Mouse (Mus musculus) kidney, embryonic 15.5 days (tissue): ENCODE measurements around the gene Nmnat1. TPM values are rescaled to one million over a fixed set of nuclear protein-coding genes. Genes with fewer than 3 reads are reported as not detected.

Source experiments
- ATAC-seq: fragments of 200-750 bp; cut with Nextera tagmentation; replicated peaks from 2 replicates; pipeline ENCODE4 v1.8.0; 2017; ENCODE audit warnings: moderate TSS enrichment; ENCODE audit not compliant: low FRiP score
- H3K27ac ChIP-seq: fragments of 300-500 bp; sonication (generic); 2 replicates; pipeline ENCODE4 v1.5.1; 2015; ENCODE audit warnings: mild to moderate bottlenecking, inconsistent platforms
- H3K27me3 ChIP-seq: fragments of 300-500 bp; sonication (generic); 2 replicates; pipeline ENCODE4 v1.6.1; 2015; ENCODE audit warnings: inconsistent platforms
- H3K36me3 ChIP-seq: fragments of 300-500 bp; sonication (generic); 2 replicates; pipeline ENCODE4 v1.6.1; 2015; ENCODE audit warnings: inconsistent platforms
- H3K4me1 ChIP-seq: fragments of 300-500 bp; sonication (generic); 2 replicates; pipeline ENCODE4 v1.6.1; 2015; ENCODE audit warnings: inconsistent platforms
- H3K4me2 ChIP-seq: fragments of 300-500 bp; sonication (generic); 2 replicates; pipeline ENCODE4 v1.6.1; 2015; ENCODE audit warnings: moderate library complexity, mild to moderate bottlenecking, inconsistent platforms
- H3K4me3 ChIP-seq: fragments of 300-500 bp; sonication (generic); replicated peaks from 2 replicates; pipeline ENCODE4 v1.5.1; 2015; ENCODE audit warnings: mild to moderate bottlenecking, inconsistent platforms
- H3K9ac ChIP-seq: fragments of 300-500 bp; sonication (generic); 2 replicates; pipeline ENCODE4 v1.6.1; 2015; ENCODE audit warnings: mild to moderate bottlenecking, inconsistent platforms
- H3K9me3 ChIP-seq: fragments of 300-500 bp; sonication (generic); replicated peaks from 2 replicates; pipeline ENCODE4 v1.6.1; 2016; ENCODE audit warnings: inconsistent platforms
- WGBS: fragments of 180-500 bp; shearing (Covaris S2); methylation state at CpG from one replicate; pipeline ENCODE4 v1.1.7; 2015; ENCODE audit warnings: mixed read lengths; 5-methylcytosine and 5-hydroxymethylcytosine counted together
- polyA plus RNA-seq: library from polyadenylated mRNA; unstranded; fragments of >200 nt; fragmentation: Nextera tagmentation; extraction: Ambion mirVana; gene quantifications from 2 replicates; pipeline ENCODE4 v1.2.1, GENCODE M21; 2015

Gene Nmnat1
- polyA plus RNA-seq, 1 experiment from 2014 or later = 13.7 TPM

- WGBS = 77% methylated on average over 7 of the region's 7 CpGs
- Histone ChIP-seq H3K4me3 (no peak overlapping the region), H3K9ac (no peak overlapping the region), H3K4me1 (no peaks in the 10 kb centered on the region), H3K4me2 (no peak overlapping the region), H3K27ac (no peak overlapping the region), H3K27me3 (no peaks in the 10 kb centered on the region), H3K9me3 (no peaks in the 10 kb centered on the region), H3K36me3 (no peaks in the 10 kb centered on the region)
- no peak for ATAC-seq
Observed at GRCm38 (mm10) chr4:149512072-149512471, 27.1 kb upstream of the Nmnat1 start.

- WGBS = 43% methylated on average over 6 of the region's 6 CpGs
- H3K27ac ChIP-seq = no peak overlapping the region
- no peaks in the 10 kb centered on the region for H3K4me1 ChIP-seq
- no peak overlapping the region for H3K9ac ChIP-seq
- no peaks in the 10 kb centered on the region for H3K27me3 ChIP-seq
- H3K36me3 ChIP-seq = no peaks in the 10 kb centered on the region
- no peak overlapping the region for H3K4me2 ChIP-seq
- H3K9me3 ChIP-seq = no peaks in the 10 kb centered on the region
- no peak overlapping the region for H3K4me3 ChIP-seq
- ATAC-seq = no peak
Observed at GRCm38 (mm10) chr4:149511221-149511646, 26.2 kb upstream of the Nmnat1 start.

GRCm38 (mm10) chr4:149506904-149507303 lies 21.9 kb upstream of the Nmnat1 start:
- no peak for ATAC-seq
- Histone ChIP-seq H3K9me3 (no peaks in the 10 kb centered on the region), H3K9ac (no peak overlapping the region), H3K27ac (no peak overlapping the region), H3K4me2 (no peak overlapping the region), H3K4me3 (no peak overlapping the region), H3K27me3 (no peaks in the 10 kb centered on the region), H3K4me1 (no peaks in the 10 kb centered on the region), H3K36me3 (peaks cover 13% of the 10 kb centered on the region)
- 80% methylated on average over 3 of the region's 3 CpGs for WGBS

DNA sequence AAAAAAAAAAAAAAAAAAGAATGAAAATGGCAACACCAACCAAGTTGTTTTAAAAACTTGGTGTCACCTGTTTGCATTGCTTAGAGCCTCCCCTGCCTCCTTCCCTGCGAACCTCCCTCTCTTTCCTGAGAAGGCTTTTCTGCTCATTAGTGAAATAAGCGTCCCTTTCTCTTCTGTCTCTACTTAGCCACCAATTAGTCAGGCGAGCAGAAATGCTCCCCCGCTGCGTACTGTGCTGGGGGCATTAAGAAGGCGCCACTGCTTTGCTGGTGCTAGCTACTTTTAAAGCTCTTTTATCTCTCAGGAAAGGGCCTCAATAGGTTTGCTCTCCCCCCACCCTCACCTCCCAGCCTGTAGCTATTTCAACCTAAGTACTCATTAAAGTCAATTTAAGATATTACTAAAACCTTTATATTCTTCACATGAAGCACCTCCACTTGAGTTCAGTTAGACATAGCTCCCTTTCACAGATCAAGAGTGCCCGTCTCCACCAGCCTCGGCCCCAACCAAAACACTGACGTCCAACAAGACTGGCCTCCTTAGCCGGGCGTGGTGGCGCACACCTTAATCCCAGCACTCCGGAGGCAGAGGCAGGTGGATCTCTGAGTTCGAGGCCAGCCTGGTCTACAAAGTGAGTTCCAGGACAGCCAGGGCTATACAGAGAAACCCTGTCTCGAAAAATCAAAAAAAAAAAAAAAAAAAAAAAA lies 20.4 kb upstream of the Nmnat1 start:
- H3K4me2 ChIP-seq = no peak overlapping the region
- H3K4me1 ChIP-seq = no peaks in the 10 kb centered on the region
- peaks cover 23% of the 10 kb centered on the region for H3K36me3 ChIP-seq
- H3K9ac ChIP-seq = no peak overlapping the region
- H3K27ac ChIP-seq = no peak overlapping the region
- no peak overlapping the region for H3K4me3 ChIP-seq
- ATAC-seq = no peak
- H3K27me3 ChIP-seq = no peaks in the 10 kb centered on the region
- WGBS = 70% methylated on average over 15 of the region's 15 CpGs
- H3K9me3 ChIP-seq = no peaks in the 10 kb centered on the region

DNA sequence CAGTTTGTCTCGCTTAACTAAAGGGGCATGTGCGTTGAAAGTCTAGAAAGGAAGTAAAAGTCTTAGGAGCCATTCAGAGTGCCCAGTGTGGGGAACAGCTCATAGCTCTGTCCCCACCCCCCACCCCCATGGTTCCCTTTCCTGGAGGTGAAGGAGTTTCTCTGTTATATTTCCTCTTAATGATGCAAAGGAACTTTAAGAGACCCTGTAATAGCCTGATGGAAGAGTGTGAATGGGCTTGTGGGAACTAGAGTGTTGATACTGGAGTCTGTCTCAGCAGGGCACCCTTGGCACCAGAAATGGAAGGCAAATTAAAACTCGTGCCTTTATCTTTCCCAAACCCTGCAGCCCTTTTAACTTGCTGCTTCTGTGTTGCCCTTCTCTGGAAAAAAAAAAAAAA lies 19.9 kb upstream of the Nmnat1 start:
- H3K27ac ChIP-seq = no peak overlapping the region
- no peaks in the 10 kb centered on the region for H3K9me3 ChIP-seq
- WGBS = 39% methylated on average over 3 of the region's 3 CpGs
- no peak overlapping the region for H3K4me3 ChIP-seq
- no peak for ATAC-seq
- H3K36me3 ChIP-seq = peaks cover 29% of the 10 kb centered on the region
- no peaks in the 10 kb centered on the region for H3K4me1 ChIP-seq
- no peaks in the 10 kb centered on the region for H3K27me3 ChIP-seq
- no peak overlapping the region for H3K9ac ChIP-seq
- H3K4me2 ChIP-seq = no peak overlapping the region

DNA sequence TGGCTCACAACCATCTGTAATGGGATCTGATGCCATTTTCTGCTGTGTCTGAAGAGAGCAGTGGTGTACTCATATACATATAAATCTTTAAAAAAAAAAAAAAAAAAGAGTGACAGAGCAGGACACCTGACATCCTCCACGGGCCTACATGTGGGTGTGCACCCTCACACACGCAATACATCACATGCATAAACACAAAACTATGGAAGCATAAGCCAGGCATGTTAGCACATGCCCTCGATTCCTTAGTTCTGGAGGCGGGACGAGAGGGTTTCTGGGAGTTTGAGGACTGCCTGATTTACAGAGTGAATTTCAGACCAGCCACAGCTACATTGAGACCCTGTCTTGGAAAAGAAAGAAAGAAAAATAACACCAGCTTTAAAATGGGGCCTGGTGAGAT lies 19.4 kb upstream of the Nmnat1 start:
- H3K4me3 ChIP-seq = no peak overlapping the region
- no peaks in the 10 kb centered on the region for H3K27me3 ChIP-seq
- H3K27ac ChIP-seq = no peak overlapping the region
- no peaks in the 10 kb centered on the region for H3K9me3 ChIP-seq
- peaks cover 32% of the 10 kb centered on the region for H3K36me3 ChIP-seq
- no peak overlapping the region for H3K9ac ChIP-seq
- no peak for ATAC-seq
- H3K4me2 ChIP-seq = no peak overlapping the region
- 79% methylated on average over 5 of the region's 5 CpGs for WGBS
- no peaks in the 10 kb centered on the region for H3K4me1 ChIP-seq

- Histone ChIP-seq H3K27me3 (no peaks in the 10 kb centered on the region), H3K4me2 (no peak overlapping the region), H3K9ac (no peak overlapping the region), H3K4me3 (no peak overlapping the region), H3K27ac (no peak overlapping the region), H3K4me1 (no peaks in the 10 kb centered on the region), H3K36me3 (peaks cover 71% of the 10 kb centered on the region), H3K9me3 (no peaks in the 10 kb centered on the region)
- WGBS = 80% methylated on average over 5 of the region's 5 CpGs
- no peak for ATAC-seq
Observed at GRCm38 (mm10) chr4:149499790-149500189, 14.8 kb upstream of the Nmnat1 start.

GRCm38 (mm10) chr4:149498901-149499300 lies 13.9 kb upstream of the Nmnat1 start:
- Histone ChIP-seq H3K27ac (no peak overlapping the region), H3K27me3 (no peaks in the 10 kb centered on the region), H3K9ac (no peak overlapping the region), H3K36me3 (peaks cover 80% of the 10 kb centered on the region), H3K4me3 (no peak overlapping the region), H3K4me1 (no peaks in the 10 kb centered on the region), H3K9me3 (no peaks in the 10 kb centered on the region), H3K4me2 (no peak overlapping the region)
- 94% methylated on average over 8 of the region's 8 CpGs for WGBS
- no peak for ATAC-seq

- Histone ChIP-seq H3K27ac (no peak overlapping the region), H3K9me3 (no peaks in the 10 kb centered on the region), H3K4me1 (no peaks in the 10 kb centered on the region), H3K36me3 (peaks cover 85% of the 10 kb centered on the region), H3K9ac (no peak overlapping the region), H3K4me3 (no peak overlapping the region), H3K4me2 (no peak overlapping the region), H3K27me3 (no peaks in the 10 kb centered on the region)
- no peak for ATAC-seq
- 73% methylated on average over 2 of the region's 2 CpGs for WGBS
Observed at GRCm38 (mm10) chr4:149496612-149497011, 11.6 kb upstream of the Nmnat1 start.

DNA sequence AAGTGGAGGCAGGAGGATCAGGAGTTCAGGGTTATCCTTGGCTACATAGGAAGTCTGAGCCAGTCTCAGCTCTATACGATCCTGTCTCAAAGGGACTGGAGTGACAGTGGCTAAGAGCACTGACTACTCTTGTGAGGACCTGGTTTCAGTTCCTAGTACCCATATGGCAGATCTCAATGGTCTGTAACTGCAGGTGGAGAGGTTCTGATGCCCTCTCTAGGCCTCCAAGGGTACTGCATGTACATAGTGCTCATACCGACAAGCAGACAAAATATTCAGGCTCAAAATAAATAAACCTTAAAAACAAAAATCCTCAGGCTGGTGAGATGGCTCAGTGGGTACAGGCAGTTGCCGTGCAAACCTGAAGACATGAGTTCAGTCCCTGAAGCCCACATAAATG lies 6.1 kb upstream of the Nmnat1 start:
- Histone ChIP-seq H3K9ac (no peak overlapping the region), H3K9me3 (no peaks in the 10 kb centered on the region), H3K4me3 (no peak overlapping the region), H3K27ac (no peak overlapping the region), H3K27me3 (no peaks in the 10 kb centered on the region), H3K4me2 (no peak overlapping the region), H3K36me3 (peaks cover 89% of the 10 kb centered on the region), H3K4me1 (peaks cover 7% of the 10 kb centered on the region; the same call in 1 of the 2 replicates)
- ATAC-seq = no peak
- WGBS = 94% methylated on average over 3 of the region's 3 CpGs

DNA sequence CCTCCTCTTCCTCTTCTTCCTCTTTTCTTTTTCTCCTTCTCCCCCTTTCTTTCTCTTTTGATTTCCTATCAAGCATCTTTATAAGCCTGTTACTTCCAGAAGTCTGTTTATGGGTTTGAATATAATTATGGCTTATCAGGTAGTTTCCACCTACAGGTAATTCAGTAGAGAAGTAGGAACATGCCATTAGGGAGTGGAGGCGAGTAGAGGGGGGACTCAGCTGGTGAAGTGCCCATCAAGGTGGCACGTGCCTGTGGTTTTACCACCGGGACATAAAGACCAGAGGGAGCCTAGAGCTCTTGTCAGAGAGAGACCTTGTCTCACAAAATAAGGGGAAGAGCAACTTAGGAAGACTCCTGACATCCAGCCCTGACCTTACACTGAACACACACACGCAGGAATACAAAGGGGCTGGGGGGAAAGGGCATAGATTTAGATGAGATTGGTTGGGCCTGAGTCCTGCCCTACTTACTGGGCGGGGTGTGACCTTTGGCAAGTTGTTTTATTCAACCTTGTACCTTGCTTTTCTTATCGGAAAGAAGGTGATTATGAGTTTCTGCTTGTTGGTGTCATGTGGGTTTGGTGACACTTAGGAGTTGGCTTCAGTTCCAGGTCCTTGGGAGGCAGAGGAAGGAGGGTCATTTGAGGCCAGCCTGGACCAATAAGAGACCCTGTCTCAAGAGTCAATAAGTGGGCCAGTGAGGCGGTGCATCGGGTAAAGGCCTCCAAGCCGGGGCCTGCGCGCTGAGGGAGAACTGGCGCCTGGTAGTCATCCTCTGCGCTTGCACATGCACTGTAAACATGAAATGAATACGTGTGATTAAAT lies 4.6 kb upstream of the Nmnat1 start:
- Histone ChIP-seq H3K4me2 (no peak overlapping the region), H3K27ac (no peak overlapping the region), H3K27me3 (no peaks in the 10 kb centered on the region), H3K9ac (no peak overlapping the region), H3K9me3 (no peaks in the 10 kb centered on the region), H3K4me1 (peaks cover 11% of the 10 kb centered on the region), H3K36me3 (peaks cover 76% of the 10 kb centered on the region), H3K4me3 (no peak overlapping the region)
- 95% methylated on average over 14 of the region's 14 CpGs for WGBS
- ATAC-seq = no peak

DNA sequence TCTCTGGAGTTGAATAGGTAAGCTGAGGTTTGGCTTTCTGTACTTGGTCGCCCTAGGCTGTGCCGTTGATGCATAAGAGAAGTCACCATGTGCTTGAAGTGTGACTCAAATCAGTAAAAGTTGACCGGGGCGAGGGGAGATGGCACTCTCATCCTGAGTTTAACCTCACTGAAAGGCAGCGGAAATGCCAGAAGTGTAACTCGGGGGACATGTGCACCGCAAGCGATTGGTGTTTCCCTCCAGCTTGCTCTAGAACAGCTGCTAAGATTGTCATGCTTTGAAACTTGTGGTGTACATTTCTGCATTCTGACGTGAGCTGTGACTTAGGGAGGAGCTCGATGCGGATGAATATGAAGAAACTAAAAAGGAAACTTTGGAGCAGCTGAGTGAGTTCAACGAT lies 2.7 kb upstream of the Nmnat1 start:
- no peaks in the 10 kb centered on the region for H3K27me3 ChIP-seq
- H3K9ac ChIP-seq = no peak overlapping the region
- no peak overlapping the region for H3K4me3 ChIP-seq
- WGBS = 93% methylated on average over 12 of the region's 12 CpGs
- no peaks in the 10 kb centered on the region for H3K9me3 ChIP-seq
- peaks cover 58% of the 10 kb centered on the region for H3K36me3 ChIP-seq
- H3K27ac ChIP-seq = no peak overlapping the region
- peaks cover 18% of the 10 kb centered on the region for H3K4me1 ChIP-seq
- H3K4me2 ChIP-seq = no peak overlapping the region
- ATAC-seq = no peak
